In the genomic region with DNA sequence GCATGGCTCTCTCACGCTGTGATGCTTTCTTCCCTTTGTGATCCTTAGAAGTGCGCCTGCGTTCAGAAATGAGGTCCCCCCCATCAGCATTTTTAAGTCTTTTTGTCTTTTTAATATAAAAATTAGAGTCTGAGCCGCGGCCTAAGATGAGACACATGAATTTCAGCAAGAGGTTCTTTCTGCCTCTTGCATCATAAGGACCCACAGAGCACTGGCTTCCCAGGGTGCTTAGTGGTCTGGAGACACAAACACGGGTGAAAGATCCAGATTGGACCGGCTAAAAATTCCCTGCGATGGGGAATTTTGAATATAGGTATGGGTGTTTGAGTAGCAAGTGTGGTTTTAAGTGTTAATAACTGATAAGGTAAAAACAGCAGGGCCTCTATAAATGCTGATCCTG, we compare ENCODE assay signal across 27 mouse cellular contexts. TPM values are rescaled to one million over a fixed set of nuclear protein-coding genes. Genes with fewer than 3 reads are reported as not detected.
DNase-seq lines count a peak whose midpoint lies in the region; ATAC-seq and TF ChIP-seq lines count a peak whose summit lies in the region.
"Had no signal": no experiment of that assay in that cellular context is flagged by ENCODE, and none has a peak within 500 bp of the region (broad histone marks: within the 10 kb centered on the region; RNA-seq: fewer than 3 reads in every experiment).

No protein-coding gene starts in this region.

- H3K4me2 ChIP-seq in midbrain, embryonic 13.5 days (replicated peaks), result no peak overlapping the region
- H3K4me2 ChIP-seq in midbrain, embryonic 11.5 days, result no peak overlapping the region
- H3K4me2 ChIP-seq in intestine, postnatal 0 days (replicated peaks; ENCODE audit: low read depth), result no peak overlapping the region
- H3K4me2 ChIP-seq: embryonic facial prominence, embryonic 13.5 days; embryonic facial prominence, embryonic 15.5 days; forebrain, embryonic 12.5 days had no signal

- H3K4me1 ChIP-seq in midbrain, embryonic 13.5 days (replicated peaks), result peaks cover under 1% of the 10 kb centered on the region; the same call in 1 of the 2 replicates
- 0 out of 2 replicates have a peak, but pooled peaks cover 2% of the 10 kb centered on the region for H3K4me1 ChIP-seq in midbrain, embryonic 11.5 days (ENCODE audit: control insufficient read depth, insufficient read depth, low read length)
- H3K4me1 ChIP-seq in intestine, postnatal 0 days (replicated peaks; ENCODE audit: control insufficient read depth, insufficient read depth, low read length), result no peaks in the 10 kb centered on the region

- 64% methylated on average over 8 of the region's 8 CpGs for WGBS in midbrain, embryonic 13.5 days
- 82% methylated on average over 8 of the region's 8 CpGs for WGBS in midbrain, embryonic 11.5 days
- WGBS in intestine, postnatal 0 days, result 85% methylated on average over 8 of the region's 8 CpGs

- H3K27ac ChIP-seq in midbrain, embryonic 13.5 days, result 0 out of 2 replicates have a peak overlapping the region, but pooled peaks have one; percentile 2
- H3K27ac ChIP-seq in midbrain, embryonic 11.5 days (ENCODE audit: low read depth, low read length), result no peak overlapping the region
- no peak overlapping the region for H3K27ac ChIP-seq in intestine, postnatal 0 days (ENCODE audit: low read depth, low read length)
- H3K27ac ChIP-seq: embryonic facial prominence, embryonic 13.5 days; embryonic facial prominence, embryonic 15.5 days; forebrain, embryonic 10.5 days; forebrain, embryonic 12.5 days had no signal

- no peaks in the 10 kb centered on the region for H3K9me3 ChIP-seq in midbrain, embryonic 13.5 days
- no peaks in the 10 kb centered on the region for H3K9me3 ChIP-seq in midbrain, embryonic 11.5 days (ENCODE audit: control insufficient read depth, low read length)
- H3K9me3 ChIP-seq in intestine, postnatal 0 days (ENCODE audit: control insufficient read depth), result no peaks in the 10 kb centered on the region
- H3K9me3 ChIP-seq: embryonic facial prominence, embryonic 13.5 days; embryonic facial prominence, embryonic 15.5 days; forebrain, embryonic 10.5 days; forebrain, embryonic 12.5 days had no signal

- no peak for DNase-seq in midbrain, embryonic 11.5 days (ENCODE audit: low spot score, missing footprints)
- DNase-seq in 3T3-L1 (ENCODE audit: low read depth, low spot score), result peak; percentile 14
- DNase-seq in MN1 (ENCODE audit: low spot score), result peak; percentile 69
- no peak for DNase-seq in right cerebral cortex, postnatal 25 days
- DNase-seq: adrenal gland, adult 2 months; adrenal gland, postnatal 10 days; adrenal gland, postnatal 25 days; B cell, adult 2 months; cerebellum, adult 11 months; cerebellum, adult 18-20 months; cerebellum, adult 8-10 months; cerebellum, adult 9-11 months; cerebellum, postnatal 14 days; cerebellum, postnatal 36 days; embryo, embryonic 11 days had no signal

- H3K4me3 ChIP-seq in midbrain, embryonic 13.5 days (replicated peaks), result no peak overlapping the region
- H3K4me3 ChIP-seq in midbrain, embryonic 11.5 days (ENCODE audit: low read depth, low read length), result no peak overlapping the region
- no peak overlapping the region for H3K4me3 ChIP-seq in intestine, postnatal 0 days (ENCODE audit: low read depth, low read length)
- H3K4me3 ChIP-seq: embryonic facial prominence, embryonic 13.5 days; embryonic facial prominence, embryonic 15.5 days; erythroblast, embryonic 14.5 days; forebrain, embryonic 10.5 days; forebrain, embryonic 12.5 days had no signal

- no peak for TF ChIP-seq CTCF in intestine, postnatal 0 days (IDR thresholded peaks at IDR 0.05; ENCODE audit: low read depth)

- no peaks in the 10 kb centered on the region for H3K36me3 ChIP-seq in midbrain, embryonic 13.5 days
- H3K36me3 ChIP-seq in midbrain, embryonic 11.5 days (ENCODE audit: control insufficient read depth, insufficient read depth, low read length), result no peaks in the 10 kb centered on the region
- no peaks in the 10 kb centered on the region for H3K36me3 ChIP-seq in intestine, postnatal 0 days (ENCODE audit: control insufficient read depth, insufficient read depth)
- H3K36me3 ChIP-seq: embryonic facial prominence, embryonic 13.5 days; embryonic facial prominence, embryonic 15.5 days; forebrain, embryonic 10.5 days; forebrain, embryonic 12.5 days; G1E had no signal

- ATAC-seq in midbrain, embryonic 13.5 days, result no peak
- no peak for ATAC-seq in midbrain, embryonic 11.5 days (ENCODE audit: low FRiP score)
- no peak for ATAC-seq in intestine, postnatal 0 days
- ATAC-seq: CD4-positive, CD25-positive, alpha-beta regulatory T cell, adult 4 months; forebrain, embryonic 14.5 days; forebrain, embryonic 16.5 days had no signal

- peaks cover 6% of the 10 kb centered on the region for H3K27me3 ChIP-seq in midbrain, embryonic 13.5 days
- no peaks in the 10 kb centered on the region for H3K27me3 ChIP-seq in midbrain, embryonic 11.5 days (ENCODE audit: control insufficient read depth, insufficient read depth, low read length)
- H3K27me3 ChIP-seq in intestine, postnatal 0 days (replicated peaks; ENCODE audit: control insufficient read depth, insufficient read depth, low read length), result no peaks in the 10 kb centered on the region
- H3K27me3 ChIP-seq: CH12.LX; embryonic facial prominence, embryonic 13.5 days; embryonic facial prominence, embryonic 15.5 days; forebrain, embryonic 12.5 days had no signal

- H3K9ac ChIP-seq in midbrain, embryonic 13.5 days (replicated peaks), result no peak overlapping the region
- H3K9ac ChIP-seq in midbrain, embryonic 11.5 days (ENCODE audit: low read length), result no peak overlapping the region
- no peak overlapping the region for H3K9ac ChIP-seq in intestine, postnatal 0 days (ENCODE audit: low read depth, low read length)
- H3K9ac ChIP-seq: embryonic facial prominence, embryonic 13.5 days; embryonic facial prominence, embryonic 15.5 days; forebrain, embryonic 12.5 days had no signal

RNA-seq across cellular contexts. Expression of a gene that starts 5.7 kb away (rescaled TPM):
- 41.9 and 47.1 TPM in 2 replicates for polyA plus RNA-seq in midbrain, embryonic 13.5 days (2015; fragmentation: Nextera tagmentation; extraction: Ambion mirVana)
- polyA plus RNA-seq in midbrain, embryonic 11.5 days (2014; fragmentation: Nextera tagmentation; extraction: Ambion mirVana), result 21.1 and 24.8 TPM in 2 replicates
- polyA plus RNA-seq in intestine, postnatal 0 days (2015; fragmentation: Nextera tagmentation; extraction: Ambion mirVana), result 4.6 and 4.9 TPM in 2 replicates
- polyA plus RNA-seq: erythroblast, embryonic 14.5 days had no signal

Comparison
In these comparisons a context has a peak if more than half of its experiments do, and no peak if none do; other contexts are left out.
1. DNase-seq: peak in 3T3-L1 (single experiment) and MN1 (single experiment); none in midbrain, embryonic 11.5 days (single experiment) and right cerebral cortex, postnatal 25 days (single experiment).